Mouse (Mus musculus) spleen, adult 2 months (tissue): Measurements from ENCODE around the gene Ifna7.

Experiments used
- CTCF ChIP-seq: fragments of 200-500 bp; IDR thresholded peaks from 2 replicates; pipeline ENCODE4 v1.5.1; 2011; ENCODE audit warnings: mild to moderate bottlenecking, inconsistent platforms; ENCODE audit not compliant: insufficient read depth, insufficient read length, insufficient replicate concordance; ENCODE audit errors: extremely low read depth
- POLR2A ChIP-seq: fragments of 200-500 bp; IDR thresholded peaks from 2 replicates; pipeline ENCODE4 v1.6.1; 2011; ENCODE audit warnings: low read depth, low read length, inconsistent platforms

- TF ChIP-seq CTCF, result no peak
- TF ChIP-seq POLR2A, result no peak
These were observed 22.8 kb downstream of the Ifna7 start for GRCm38 (mm10) chr4:88838828-88839227.
